Mouse (Mus musculus): ENCODE data around the gene Srsf9. TPM values are rescaled to one million over a fixed set of nuclear protein-coding genes. Genes with fewer than 3 reads are reported as not detected.

Gene Srsf9
- polyA plus RNA-seq, 1 experiment: 38.0 TPM

DNA sequence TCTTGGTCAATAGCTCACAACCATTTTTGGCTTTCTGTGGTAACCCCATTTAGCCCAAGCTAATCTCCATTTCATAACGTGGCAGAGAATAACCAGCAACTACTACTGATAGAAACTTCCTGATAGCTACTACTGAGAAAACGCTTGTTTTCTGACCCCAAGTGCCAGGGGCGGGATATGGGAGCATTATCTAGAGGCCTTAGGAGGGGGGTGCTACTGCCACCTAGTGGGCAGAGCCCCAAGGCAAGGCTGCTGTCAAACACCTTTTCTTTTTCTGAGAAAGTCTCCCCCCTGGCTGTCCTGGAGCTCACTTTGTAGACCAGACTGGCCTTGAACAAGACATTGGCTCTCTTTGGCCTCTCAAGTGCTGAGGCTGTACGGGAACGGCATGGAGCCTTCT, 20.6 kb downstream of the Srsf9 start:
- no peak overlapping the region for H3K27ac ChIP-seq (ENCODE audit: insufficient read depth, low read depth, low read length)
- peak; percentile 93; the same call in 1 of the 2 replicates for TF ChIP-seq CTCF (IDR thresholded peaks at IDR 0.05; ENCODE audit: extremely low read depth, insufficient read length, insufficient replicate concordance, low read depth, low read length)
- no peak for TF ChIP-seq POLR2A (IDR thresholded peaks at IDR 0.05; ENCODE audit: low read depth, low read length)

DNA sequence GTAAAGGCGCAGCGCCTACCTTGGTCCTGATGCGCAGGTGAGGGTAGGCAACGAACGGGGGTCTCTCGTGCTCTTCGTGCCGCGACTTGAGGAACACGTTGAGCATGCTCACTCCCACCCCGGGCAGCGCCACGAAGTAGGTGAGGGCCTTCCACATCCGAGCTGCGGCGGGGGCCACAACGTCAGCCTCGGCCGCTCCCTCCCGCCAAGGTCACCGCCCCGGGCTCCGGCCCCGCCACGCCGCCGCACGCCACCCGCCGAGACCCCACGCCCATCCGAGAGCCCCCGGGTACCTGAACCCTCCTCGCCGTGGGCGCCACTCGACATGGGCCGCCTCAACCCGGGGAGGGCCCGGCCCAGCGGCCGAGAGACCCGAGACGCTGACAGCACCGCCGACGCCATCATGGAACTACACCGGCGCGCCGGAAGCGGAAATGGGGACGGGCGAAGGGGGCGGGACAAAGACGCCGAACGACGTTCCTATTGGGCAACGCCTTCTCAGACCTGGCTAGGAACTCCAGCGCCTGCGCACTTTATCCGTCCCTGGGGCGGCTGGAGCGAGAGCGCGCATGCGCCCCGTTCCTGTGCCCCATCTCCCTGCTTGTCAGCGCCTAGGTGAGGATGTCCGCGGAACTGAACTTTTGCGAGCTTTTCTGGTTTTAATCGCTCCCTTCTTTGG, 21.7 kb downstream of the Srsf9 start, which contains the start of gene Cox6a1:
Gene Cox6a1, minus strand, starts transcription at position 436 of the 679 bp plus-strand sequence.
- 1% methylated on average over 73 of the region's 74 CpGs for WGBS
- peaks cover 5% of the 10 kb centered on the region; the same call in 1 of the 2 replicates for H3K4me1 ChIP-seq (ENCODE audit: control insufficient read depth, insufficient read depth, insufficient read length, low read length)
- H3K36me3 ChIP-seq (ENCODE audit: control insufficient read depth, insufficient read depth, low read length): peaks cover 22% of the 10 kb centered on the region
- no peaks in the 10 kb centered on the region for H3K27me3 ChIP-seq (ENCODE audit: control insufficient read depth, insufficient read depth, low read length)
- TF ChIP-seq POLR2A (IDR thresholded peaks at IDR 0.05; ENCODE audit: low read depth, low read length) (peak; percentile 70; the same call in 1 of the 2 replicates), CTCF (IDR thresholded peaks at IDR 0.05; ENCODE audit: extremely low read depth, insufficient read length, insufficient replicate concordance, low read depth, low read length) (no peak; the same call in 1 of the 2 replicates)
- H3K27ac ChIP-seq (ENCODE audit: insufficient read depth, low read depth, low read length): peak within 1 kb of the TSS; percentile 67
- H3K4me3 ChIP-seq (ENCODE audit: low read depth, low read length): peak within 1 kb of the TSS; percentile 97

More for the DNA sequence above, 20.6 kb downstream of the Srsf9 start:
- Histone ChIP-seq H3K4me3 (ENCODE audit: low read depth, low read length) (peak overlapping the region; percentile 97), H3K36me3 (ENCODE audit: control insufficient read depth, insufficient read depth, low read length) (peaks cover 33% of the 10 kb centered on the region), H3K27me3 (ENCODE audit: control insufficient read depth, insufficient read depth, low read length) (no peaks in the 10 kb centered on the region), H3K4me1 (ENCODE audit: control insufficient read depth, insufficient read depth, insufficient read length, low read length) (peaks cover 5% of the 10 kb centered on the region; the same call in 1 of the 2 replicates)
- WGBS: 0% methylated on average over 5 of the region's 5 CpGs

DNA sequence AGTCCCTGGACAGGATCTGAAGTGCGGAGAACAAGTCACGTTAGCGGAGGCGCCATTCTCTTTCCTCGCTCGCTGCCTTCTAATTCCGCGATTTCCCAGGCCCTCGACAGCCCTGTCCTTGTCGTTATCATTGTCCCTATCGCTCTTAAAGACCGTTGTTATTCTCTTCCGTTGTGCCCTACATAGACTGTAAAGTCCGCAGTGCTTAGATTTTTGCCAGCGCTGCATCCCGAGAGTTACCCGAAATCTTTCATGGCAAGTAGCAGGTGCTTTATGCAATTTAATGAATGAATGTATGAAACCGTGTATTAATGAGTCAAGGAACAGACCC, 22.2 kb downstream of the Srsf9 start:
- no peak for TF ChIP-seq POLR2A (IDR thresholded peaks at IDR 0.05; ENCODE audit: low read depth, low read length)
- 0 out of 2 replicates have a peak, but pooled peaks have one; percentile 24 for TF ChIP-seq CTCF (IDR thresholded peaks at IDR 0.05; ENCODE audit: extremely low read depth, insufficient read length, insufficient replicate concordance, low read depth, low read length)
- H3K27ac ChIP-seq (ENCODE audit: insufficient read depth, low read depth, low read length): peak overlapping the region; percentile 67
- peaks cover 18% of the 10 kb centered on the region for H3K36me3 ChIP-seq (ENCODE audit: control insufficient read depth, insufficient read depth, low read length)
- peaks cover 5% of the 10 kb centered on the region; the same call in 1 of the 2 replicates for H3K4me1 ChIP-seq (ENCODE audit: control insufficient read depth, insufficient read depth, insufficient read length, low read length)
- peak overlapping the region; percentile 97 for H3K4me3 ChIP-seq (ENCODE audit: low read depth, low read length)
- no peaks in the 10 kb centered on the region for H3K27me3 ChIP-seq (ENCODE audit: control insufficient read depth, insufficient read depth, low read length)
- under 1% methylated on average over 18 of the region's 18 CpGs for WGBS

DNA sequence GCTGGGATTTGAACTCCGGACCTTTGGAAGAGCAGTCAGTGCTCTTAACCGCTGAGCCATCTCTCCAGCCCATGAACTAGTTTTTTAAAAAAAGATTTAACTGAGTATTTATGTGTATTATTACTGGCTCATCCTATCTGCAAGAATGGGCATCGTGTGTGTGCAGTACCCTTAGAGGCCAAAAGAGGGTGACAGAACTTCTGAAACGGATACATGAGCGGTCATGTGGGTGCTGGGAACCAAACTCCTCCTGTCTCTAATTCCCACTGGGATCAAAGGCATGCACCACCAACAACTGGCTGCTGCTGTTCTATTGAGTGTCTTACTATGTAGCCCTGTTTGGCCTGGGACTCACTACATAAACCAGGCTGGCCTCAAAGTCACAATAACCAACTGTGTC, 24.4 kb downstream of the Srsf9 start:
- peaks cover 5% of the 10 kb centered on the region; the same call in 1 of the 2 replicates for H3K4me1 ChIP-seq (ENCODE audit: control insufficient read depth, insufficient read depth, insufficient read length, low read length)
- H3K27me3 ChIP-seq (ENCODE audit: control insufficient read depth, insufficient read depth, low read length): no peaks in the 10 kb centered on the region
- H3K4me3 ChIP-seq (ENCODE audit: low read depth, low read length): no peak overlapping the region
- WGBS: 82% methylated on average over 5 of the region's 5 CpGs
- H3K36me3 ChIP-seq (ENCODE audit: control insufficient read depth, insufficient read depth, low read length): no peaks in the 10 kb centered on the region
- no peak overlapping the region for H3K27ac ChIP-seq (ENCODE audit: insufficient read depth, low read depth, low read length)
- TF ChIP-seq CTCF (IDR thresholded peaks at IDR 0.05; ENCODE audit: extremely low read depth, insufficient read length, insufficient replicate concordance, low read depth, low read length) (no peak), POLR2A (IDR thresholded peaks at IDR 0.05; ENCODE audit: low read depth, low read length) (no peak)

DNA sequence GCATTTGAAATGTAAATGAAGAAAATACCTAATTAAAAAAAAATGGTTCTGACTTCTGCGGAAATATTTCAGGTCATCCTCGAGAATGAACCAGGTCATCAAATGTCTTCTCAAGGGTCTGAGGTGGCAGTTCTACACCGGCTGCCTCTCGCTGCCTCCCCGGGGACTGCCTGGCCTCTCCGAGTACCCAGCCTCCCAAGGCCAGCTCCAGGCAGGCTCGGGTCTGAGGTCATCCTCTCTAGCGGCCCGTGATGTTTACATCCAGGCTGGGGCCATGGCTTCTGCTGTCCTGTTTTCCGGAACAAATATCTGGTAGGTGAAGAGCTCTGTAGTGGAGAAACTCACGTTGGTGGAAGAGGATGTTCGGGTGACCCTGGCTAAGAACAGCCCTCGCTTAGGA, 28.1 kb downstream of the Srsf9 start:
- H3K36me3 ChIP-seq (ENCODE audit: control insufficient read depth, insufficient read depth, low read length): no peaks in the 10 kb centered on the region
- WGBS: 51% methylated on average over 13 of the region's 13 CpGs
- TF ChIP-seq CTCF (IDR thresholded peaks at IDR 0.05; ENCODE audit: extremely low read depth, insufficient read length, insufficient replicate concordance, low read depth, low read length) (no peak), POLR2A (IDR thresholded peaks at IDR 0.05; ENCODE audit: low read depth, low read length) (no peak)
- no peak overlapping the region for H3K4me3 ChIP-seq (ENCODE audit: low read depth, low read length)
- H3K27ac ChIP-seq (ENCODE audit: insufficient read depth, low read depth, low read length): no peak overlapping the region
- no peaks in the 10 kb centered on the region for H3K4me1 ChIP-seq (ENCODE audit: control insufficient read depth, insufficient read depth, insufficient read length, low read length)
- H3K27me3 ChIP-seq (ENCODE audit: control insufficient read depth, insufficient read depth, low read length): no peaks in the 10 kb centered on the region

DNA sequence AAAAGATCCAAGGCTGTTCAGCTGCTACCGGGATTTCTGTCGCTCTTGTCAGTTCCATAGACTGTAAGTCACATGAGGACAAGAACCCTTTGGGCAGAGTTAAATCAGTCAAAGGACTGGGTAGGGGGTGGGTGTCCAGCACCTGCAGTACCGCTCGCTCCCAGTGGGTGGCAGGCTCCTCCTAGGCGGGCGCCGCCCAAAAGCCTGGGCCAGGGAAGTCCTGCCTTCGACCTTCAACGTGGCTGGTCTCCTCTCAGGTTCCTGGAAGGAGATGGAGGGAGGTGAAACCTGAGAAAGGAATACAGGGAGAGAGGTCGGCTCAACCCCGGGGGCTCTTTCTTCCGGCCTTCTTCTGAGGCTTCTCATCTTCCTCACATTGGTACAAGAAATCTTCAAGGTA, 31.9 kb downstream of the Srsf9 start:
- TF ChIP-seq CTCF (IDR thresholded peaks at IDR 0.05; ENCODE audit: extremely low read depth, insufficient read length, insufficient replicate concordance, low read depth, low read length): peak; percentile 96
- TF ChIP-seq POLR2A (IDR thresholded peaks at IDR 0.05; ENCODE audit: low read depth, low read length): no peak
- no peak overlapping the region for H3K27ac ChIP-seq (ENCODE audit: insufficient read depth, low read depth, low read length)
- WGBS: 4% methylated on average over 12 of the region's 12 CpGs
- H3K27me3 ChIP-seq (ENCODE audit: control insufficient read depth, insufficient read depth, low read length): no peaks in the 10 kb centered on the region
- no peaks in the 10 kb centered on the region for H3K36me3 ChIP-seq (ENCODE audit: control insufficient read depth, insufficient read depth, low read length)
- H3K4me1 ChIP-seq (ENCODE audit: control insufficient read depth, insufficient read depth, insufficient read length, low read length): no peaks in the 10 kb centered on the region
- no peak overlapping the region for H3K4me3 ChIP-seq (ENCODE audit: low read depth, low read length)

DNA sequence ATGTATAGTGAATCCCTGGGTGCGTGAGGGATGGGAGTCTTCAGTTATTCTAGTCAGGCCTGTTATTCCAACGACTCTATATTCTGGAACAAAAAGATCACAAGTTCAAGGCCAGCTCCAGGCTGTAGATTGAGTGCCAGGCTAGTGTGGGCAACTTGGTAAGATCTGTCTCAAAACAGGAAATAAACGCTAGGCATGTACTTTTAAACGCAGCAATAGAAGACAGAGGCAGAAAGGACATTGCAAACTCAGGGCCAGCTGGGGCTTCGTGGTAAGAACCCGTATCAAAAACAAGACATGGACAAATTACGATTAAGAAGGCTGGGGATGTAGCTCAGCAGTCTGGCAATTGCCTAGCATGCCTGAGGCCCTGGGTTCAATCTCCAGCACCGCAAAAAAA, 32.5 kb downstream of the Srsf9 start:
- 74% methylated on average over 8 of the region's 8 CpGs for WGBS
- no peak for TF ChIP-seq CTCF (IDR thresholded peaks at IDR 0.05; ENCODE audit: extremely low read depth, insufficient read length, insufficient replicate concordance, low read depth, low read length)
- no peak for TF ChIP-seq POLR2A (IDR thresholded peaks at IDR 0.05; ENCODE audit: low read depth, low read length)
- H3K27ac ChIP-seq (ENCODE audit: insufficient read depth, low read depth, low read length): no peak overlapping the region
- no peaks in the 10 kb centered on the region for H3K4me1 ChIP-seq (ENCODE audit: control insufficient read depth, insufficient read depth, insufficient read length, low read length)
- H3K27me3 ChIP-seq (ENCODE audit: control insufficient read depth, insufficient read depth, low read length): no peaks in the 10 kb centered on the region
- H3K4me3 ChIP-seq (ENCODE audit: low read depth, low read length): no peak overlapping the region
- no peaks in the 10 kb centered on the region for H3K36me3 ChIP-seq (ENCODE audit: control insufficient read depth, insufficient read depth, low read length)
